Mouse (Mus musculus): Measurements from ENCODE around the gene Mad1l1. TPM values are rescaled to one million over a fixed set of nuclear protein-coding genes. Genes with fewer than 3 reads are reported as not detected.

Mad1l1 gene
- polyA plus RNA-seq, 2 experiments: 31.8 to 38.2 TPM

DNA sequence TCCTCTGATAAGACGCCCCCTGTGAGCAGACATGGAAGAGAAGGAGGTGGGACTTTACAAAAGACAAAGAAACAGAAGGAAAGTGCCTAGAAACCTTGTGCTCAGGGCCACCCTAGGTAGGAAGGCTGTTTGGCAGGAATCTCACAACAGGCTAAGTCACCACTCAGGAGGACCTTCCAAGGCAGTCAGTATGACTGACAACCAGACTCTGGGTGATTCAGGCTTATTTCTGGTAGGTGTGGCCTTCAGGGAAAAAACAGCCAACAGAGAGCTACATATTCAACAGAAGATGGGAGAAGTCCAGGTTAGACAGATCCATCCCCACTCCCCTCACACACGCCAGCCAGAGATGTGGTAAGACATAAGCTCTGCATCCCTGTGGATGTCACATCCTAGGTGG, 118.9 kb downstream of the Mad1l1 start:
- H3K27me3 ChIP-seq (ENCODE audit: control insufficient read depth, insufficient read depth, low read length): no peaks in the 10 kb centered on the region
- no peak overlapping the region for H3K4me2 ChIP-seq (replicated peaks; ENCODE audit: low read depth, low read length, severe bottlenecking)
- H3K27ac ChIP-seq (replicated peaks; ENCODE audit: low read depth, low read length): no peak overlapping the region
- H3K9ac ChIP-seq (ENCODE audit: low read depth, low read length, severe bottlenecking): no peak overlapping the region
- no peak for TF ChIP-seq POLR2A (IDR thresholded peaks at IDR 0.05; ENCODE audit: borderline replicate concordance, extremely low read depth, insufficient read depth, insufficient read length)
- no peaks in the 10 kb centered on the region for H3K4me1 ChIP-seq (ENCODE audit: control insufficient read depth, insufficient read depth, low read length)
- no peaks in the 10 kb centered on the region for H3K9me3 ChIP-seq (ENCODE audit: control insufficient read depth, low read length)
- H3K4me3 ChIP-seq (replicated peaks; ENCODE audit: low read length): no peak overlapping the region
- 83% methylated on average over 2 of the region's 2 CpGs for WGBS
- DNase-seq (ENCODE audit: low spot score) (no peak), ATAC-seq (ENCODE audit: low FRiP score, low read depth) (no peak)
- no peaks in the 10 kb centered on the region for H3K36me3 ChIP-seq (ENCODE audit: control insufficient read depth, insufficient read depth, low read length)

DNA sequence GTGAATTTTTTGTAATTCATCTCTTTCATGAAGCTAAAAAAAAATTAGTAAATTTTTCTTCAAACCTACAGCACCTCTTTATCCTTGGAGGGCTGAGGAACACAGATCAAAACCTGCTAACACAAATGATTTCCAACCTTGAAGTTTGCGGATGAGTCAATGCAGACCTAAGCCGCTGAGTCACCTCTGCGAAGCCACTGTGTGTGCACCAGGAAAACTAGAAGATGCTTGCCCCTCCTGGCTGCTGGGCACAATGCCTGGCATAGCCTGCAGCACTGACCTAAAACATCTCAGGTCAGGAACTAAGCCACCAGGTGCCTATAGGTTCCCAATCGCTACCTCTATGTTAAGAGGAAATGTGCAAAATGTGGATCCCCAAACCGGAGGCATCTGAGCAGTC, 119.8 kb downstream of the Mad1l1 start:
- no peak overlapping the region for H3K4me2 ChIP-seq (replicated peaks; ENCODE audit: low read depth, low read length, severe bottlenecking)
- no peaks in the 10 kb centered on the region for H3K4me1 ChIP-seq (ENCODE audit: control insufficient read depth, insufficient read depth, low read length)
- no peak for DNase-seq (ENCODE audit: low spot score)
- no peak for TF ChIP-seq POLR2A (IDR thresholded peaks at IDR 0.05; ENCODE audit: borderline replicate concordance, extremely low read depth, insufficient read depth, insufficient read length)
- H3K36me3 ChIP-seq (ENCODE audit: control insufficient read depth, insufficient read depth, low read length): no peaks in the 10 kb centered on the region
- no peak overlapping the region for H3K4me3 ChIP-seq (replicated peaks; ENCODE audit: low read length)
- H3K27me3 ChIP-seq (ENCODE audit: control insufficient read depth, insufficient read depth, low read length): no peaks in the 10 kb centered on the region
- no peaks in the 10 kb centered on the region for H3K9me3 ChIP-seq (ENCODE audit: control insufficient read depth, low read length)
- 89% methylated on average over 5 of the region's 5 CpGs for WGBS
- no peak for ATAC-seq (ENCODE audit: low FRiP score, low read depth)
- H3K27ac ChIP-seq (replicated peaks; ENCODE audit: low read depth, low read length): no peak overlapping the region
- H3K9ac ChIP-seq (ENCODE audit: low read depth, low read length, severe bottlenecking): no peak overlapping the region

- H3K4me3 ChIP-seq (replicated peaks; ENCODE audit: low read length): no peak overlapping the region
- H3K9me3 ChIP-seq (ENCODE audit: control insufficient read depth, low read length): no peaks in the 10 kb centered on the region
- TF ChIP-seq POLR2A (IDR thresholded peaks at IDR 0.05; ENCODE audit: borderline replicate concordance, extremely low read depth, insufficient read depth, insufficient read length): no peak
- no peak overlapping the region for H3K4me2 ChIP-seq (replicated peaks; ENCODE audit: low read depth, low read length, severe bottlenecking)
- H3K27ac ChIP-seq (replicated peaks; ENCODE audit: low read depth, low read length): no peak overlapping the region
- H3K4me1 ChIP-seq (ENCODE audit: control insufficient read depth, insufficient read depth, low read length): no peaks in the 10 kb centered on the region
- H3K27me3 ChIP-seq (ENCODE audit: control insufficient read depth, insufficient read depth, low read length): no peaks in the 10 kb centered on the region
- DNase-seq (ENCODE audit: low spot score): no peak
- no peaks in the 10 kb centered on the region for H3K36me3 ChIP-seq (ENCODE audit: control insufficient read depth, insufficient read depth, low read length)
- no peak overlapping the region for H3K9ac ChIP-seq (ENCODE audit: low read depth, low read length, severe bottlenecking)
- ATAC-seq (ENCODE audit: low FRiP score, low read depth): no peak
- 55% methylated on average over 1 of the region's 1 CpGs for WGBS
These were observed 120.2 kb downstream of the Mad1l1 start for GRCm38 (mm10) chr5:140201109-140201508.

DNA sequence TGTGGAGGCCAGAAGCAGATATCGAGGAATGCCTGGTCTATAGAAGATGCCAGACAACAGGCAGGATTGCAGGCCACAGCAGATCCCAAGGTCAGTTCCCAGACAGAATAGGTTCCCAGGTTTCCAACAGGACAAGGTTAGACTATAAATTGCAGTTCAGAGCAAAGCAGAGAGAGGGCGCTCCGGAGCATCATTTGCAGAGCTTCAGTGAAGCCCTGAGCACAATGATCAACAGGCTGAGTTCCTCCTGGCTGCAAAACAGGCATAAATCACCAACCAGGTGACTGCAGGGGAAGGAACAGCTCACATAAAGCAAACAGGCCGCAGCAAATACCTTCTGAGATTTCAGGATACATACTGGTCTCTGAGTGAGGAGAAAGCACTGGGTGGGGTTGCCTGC, 123.6 kb downstream of the Mad1l1 start:
- Histone ChIP-seq H3K9me3 (ENCODE audit: control insufficient read depth, low read length) (no peaks in the 10 kb centered on the region), H3K4me3 (replicated peaks; ENCODE audit: low read length) (no peak overlapping the region), H3K4me2 (replicated peaks; ENCODE audit: low read depth, low read length, severe bottlenecking) (no peak overlapping the region), H3K36me3 (ENCODE audit: control insufficient read depth, insufficient read depth, low read length) (peaks cover 6% of the 10 kb centered on the region; the same call in 1 of the 2 replicates), H3K4me1 (ENCODE audit: control insufficient read depth, insufficient read depth, low read length) (no peaks in the 10 kb centered on the region), H3K27ac (replicated peaks; ENCODE audit: low read depth, low read length) (no peak overlapping the region), H3K27me3 (ENCODE audit: control insufficient read depth, insufficient read depth, low read length) (no peaks in the 10 kb centered on the region), H3K9ac (ENCODE audit: low read depth, low read length, severe bottlenecking) (no peak overlapping the region)
- TF ChIP-seq POLR2A (IDR thresholded peaks at IDR 0.05; ENCODE audit: borderline replicate concordance, extremely low read depth, insufficient read depth, insufficient read length): no peak
- 24% methylated on average over 4 of the region's 4 CpGs for WGBS
- ATAC-seq (ENCODE audit: low FRiP score, low read depth): no peak
- DNase-seq (ENCODE audit: low spot score): peak; percentile 58

DNA sequence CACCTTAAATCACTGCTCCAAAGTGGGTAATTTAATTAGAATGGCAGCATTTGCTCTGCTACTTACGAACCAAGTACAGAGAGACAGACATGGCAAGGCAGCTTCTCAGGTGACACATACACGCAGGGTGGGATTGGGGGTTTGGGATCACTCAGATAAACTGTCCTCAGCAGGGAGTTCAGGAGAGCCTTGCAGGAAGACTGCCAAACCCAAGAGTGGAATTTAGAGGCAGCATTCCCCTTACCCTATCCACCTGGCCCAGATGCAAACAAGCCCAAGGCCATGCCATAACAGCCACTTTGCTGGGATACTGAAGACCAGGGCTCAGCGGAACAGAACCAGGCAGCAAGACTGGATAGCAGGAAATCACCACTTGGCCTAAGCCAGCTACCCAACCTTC, 124.9 kb downstream of the Mad1l1 start:
- DNase-seq (ENCODE audit: low spot score): no peak
- H3K9ac ChIP-seq (ENCODE audit: low read depth, low read length, severe bottlenecking): no peak overlapping the region
- WGBS: 68% methylated on average over 3 of the region's 3 CpGs
- no peak for ATAC-seq (ENCODE audit: low FRiP score, low read depth)
- peaks cover 13% of the 10 kb centered on the region; the same call in 1 of the 2 replicates for H3K36me3 ChIP-seq (ENCODE audit: control insufficient read depth, insufficient read depth, low read length)
- H3K27me3 ChIP-seq (ENCODE audit: control insufficient read depth, insufficient read depth, low read length): no peaks in the 10 kb centered on the region
- no peak overlapping the region for H3K4me2 ChIP-seq (replicated peaks; ENCODE audit: low read depth, low read length, severe bottlenecking)
- no peak overlapping the region for H3K27ac ChIP-seq (replicated peaks; ENCODE audit: low read depth, low read length)
- no peaks in the 10 kb centered on the region for H3K9me3 ChIP-seq (ENCODE audit: control insufficient read depth, low read length)
- TF ChIP-seq POLR2A (IDR thresholded peaks at IDR 0.05; ENCODE audit: borderline replicate concordance, extremely low read depth, insufficient read depth, insufficient read length): no peak
- H3K4me1 ChIP-seq (ENCODE audit: control insufficient read depth, insufficient read depth, low read length): peaks cover 2% of the 10 kb centered on the region; the same call in 1 of the 2 replicates
- H3K4me3 ChIP-seq (replicated peaks; ENCODE audit: low read length): no peak overlapping the region

- Histone ChIP-seq H3K4me2 (replicated peaks; ENCODE audit: low read depth, low read length, severe bottlenecking) (no peak overlapping the region), H3K27me3 (ENCODE audit: control insufficient read depth, insufficient read depth, low read length) (no peaks in the 10 kb centered on the region), H3K9ac (ENCODE audit: low read depth, low read length, severe bottlenecking) (no peak overlapping the region), H3K36me3 (ENCODE audit: control insufficient read depth, insufficient read depth, low read length) (peaks cover 13% of the 10 kb centered on the region; the same call in 1 of the 2 replicates), H3K9me3 (ENCODE audit: control insufficient read depth, low read length) (no peaks in the 10 kb centered on the region), H3K4me3 (replicated peaks; ENCODE audit: low read length) (no peak overlapping the region), H3K4me1 (ENCODE audit: control insufficient read depth, insufficient read depth, low read length) (peaks cover 7% of the 10 kb centered on the region; the same call in 1 of the 2 replicates), H3K27ac (replicated peaks; ENCODE audit: low read depth, low read length) (no peak overlapping the region)
- WGBS: 77% methylated on average over 11 of the region's 11 CpGs
- no peak for DNase-seq (ENCODE audit: low spot score)
- TF ChIP-seq POLR2A (IDR thresholded peaks at IDR 0.05; ENCODE audit: borderline replicate concordance, extremely low read depth, insufficient read depth, insufficient read length): no peak
- ATAC-seq (ENCODE audit: low FRiP score, low read depth): no peak
These were observed 127.2 kb downstream of the Mad1l1 start for GRCm38 (mm10) chr5:140194173-140194572.
